Mouse (Mus musculus) neural tube, embryonic 13.5 days (tissue): ENCODE data around the gene Mettl1. TPM values are rescaled to one million over a fixed set of nuclear protein-coding genes. Genes with fewer than 3 reads are reported as not detected.

Experiments used
- ATAC-seq: fragments of 200-750 bp; cut with Nextera tagmentation; 2 replicates; pipeline ENCODE4 v1.8.0; 2017; ENCODE audit warnings: low read depth, mild to moderate bottlenecking, moderate TSS enrichment, moderate library complexity
- H3K27ac ChIP-seq: fragments of 300-500 bp; sonication (generic); replicated peaks from 2 replicates; pipeline ENCODE4 v1.5.1; 2015; ENCODE audit warnings: moderate library complexity, mild to moderate bottlenecking, inconsistent platforms
- H3K27me3 ChIP-seq: fragments of 300-500 bp; sonication (generic); 2 replicates; pipeline ENCODE4 v1.6.1; 2015; ENCODE audit warnings: mild to moderate bottlenecking, inconsistent platforms
- H3K36me3 ChIP-seq: fragments of 300-500 bp; sonication (generic); 2 replicates; pipeline ENCODE4 v1.6.1; 2015; ENCODE audit warnings: mild to moderate bottlenecking, inconsistent platforms
- H3K4me1 ChIP-seq: fragments of 300-500 bp; sonication (generic); replicated peaks from 2 replicates; pipeline ENCODE4 v1.6.1; 2015; ENCODE audit warnings: inconsistent platforms
- H3K4me2 ChIP-seq: fragments of 300-500 bp; sonication (generic); 2 replicates; pipeline ENCODE4 v1.6.1; 2015; ENCODE audit warnings: inconsistent platforms, mild to moderate bottlenecking, moderate library complexity
- H3K4me3 ChIP-seq: fragments of 300-500 bp; sonication (generic); 2 replicates; pipeline ENCODE4 v1.5.1; 2015; ENCODE audit warnings: mild to moderate bottlenecking, inconsistent platforms
- H3K9ac ChIP-seq: fragments of 300-500 bp; sonication (generic); 2 replicates; pipeline ENCODE4 v1.6.1; 2015; ENCODE audit warnings: moderate library complexity, mild to moderate bottlenecking, inconsistent platforms
- H3K9me3 ChIP-seq: fragments of 300-500 bp; sonication (generic); 2 replicates; pipeline ENCODE4 v1.6.1; 2016; ENCODE audit warnings: inconsistent platforms
- WGBS: fragments of 180-500 bp; shearing (Covaris S2); methylation state at CpG from one replicate; pipeline ENCODE4 v1.1.7; 2015; 5-methylcytosine and 5-hydroxymethylcytosine counted together
- polyA plus RNA-seq: library from polyadenylated mRNA; unstranded; fragments of >200 nt; fragmentation: Nextera tagmentation; extraction: Ambion mirVana; gene quantifications from 2 replicates; pipeline ENCODE4 v1.2.1, GENCODE M21; 2015

The Mettl1 gene
- polyA plus RNA-seq, 1 experiment from 2014 or later, result 22.5 TPM

DNA sequence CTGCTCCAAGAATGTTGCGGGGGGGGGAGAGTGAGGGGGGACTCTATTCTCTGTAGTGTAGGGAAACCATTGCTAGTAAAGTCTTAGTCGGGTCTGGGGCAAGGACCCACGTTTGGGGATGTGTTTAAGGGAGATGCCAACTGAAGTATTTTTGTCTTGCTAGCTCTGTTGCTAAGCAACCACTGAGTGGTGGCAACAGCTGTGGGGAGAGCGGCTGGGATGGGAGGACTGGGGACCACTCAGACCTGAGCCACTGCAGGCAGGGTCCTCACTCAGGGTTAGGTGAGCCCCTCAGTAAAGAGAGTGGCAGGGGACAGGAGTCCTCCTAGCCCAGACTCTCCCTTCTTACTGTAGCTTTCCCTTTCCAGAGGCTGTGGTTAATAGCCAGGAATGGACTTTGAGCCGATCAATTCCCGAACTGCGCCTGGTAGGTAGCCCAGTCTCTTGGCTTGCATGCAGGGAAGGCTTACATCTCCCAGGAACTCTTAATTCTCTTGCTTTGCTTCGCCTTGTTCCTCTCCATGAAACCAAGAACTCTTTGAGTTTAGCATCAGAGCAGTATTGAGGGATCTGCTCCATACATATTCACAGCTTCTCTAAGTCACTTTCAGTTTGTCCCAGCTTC is 40.9 kb downstream of the Mettl1 start:
- 0 out of 2 replicates have a peak overlapping the region, but pooled peaks have one; percentile 4 for H3K27ac ChIP-seq
- 32% methylated on average over 8 of the region's 8 CpGs for WGBS
- H3K27me3 ChIP-seq, result peaks cover 78% of the 10 kb centered on the region
- H3K4me2 ChIP-seq, result peak overlapping the region; percentile 87
- peaks cover 54% of the 10 kb centered on the region for H3K4me1 ChIP-seq
- peaks cover 36% of the 10 kb centered on the region for H3K36me3 ChIP-seq
- H3K4me3 ChIP-seq, result peak overlapping the region; percentile 82
- H3K9ac ChIP-seq, result peak overlapping the region; percentile 96
- no peak for ATAC-seq
- no peaks in the 10 kb centered on the region for H3K9me3 ChIP-seq

DNA sequence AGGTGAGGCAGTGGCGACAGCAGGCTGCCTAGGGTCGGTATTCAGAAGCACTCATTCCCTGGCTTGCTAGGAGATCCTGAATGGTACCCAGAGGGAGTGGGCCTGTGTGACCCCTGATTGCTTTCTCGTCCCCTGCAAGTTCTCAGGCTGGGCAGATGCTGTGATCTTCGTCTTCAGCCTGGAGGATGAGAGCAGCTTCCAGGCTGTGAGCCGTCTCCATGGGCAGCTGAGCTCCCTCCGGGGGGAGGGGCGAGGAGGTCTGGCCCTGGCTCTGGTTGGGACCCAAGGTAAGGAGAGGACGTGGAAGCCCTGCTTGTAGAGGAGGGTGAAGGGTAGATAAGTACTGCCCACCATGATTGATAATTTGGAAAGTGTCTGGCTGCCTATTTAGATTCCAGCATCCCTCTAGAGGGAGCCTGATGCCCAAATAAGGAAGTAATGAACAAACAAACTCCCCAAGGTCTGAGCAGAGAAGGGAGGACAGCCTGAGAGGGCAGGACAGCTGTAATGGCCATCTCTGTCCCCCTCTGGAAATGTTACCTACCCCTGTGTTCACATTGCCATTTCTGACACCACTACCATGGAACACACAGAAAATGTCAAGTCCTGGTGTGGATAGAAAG is 42.2 kb downstream of the Mettl1 start:
- WGBS, result 37% methylated on average over 8 of the region's 8 CpGs
- Histone ChIP-seq H3K27ac (no peak overlapping the region), H3K27me3 (peaks cover 79% of the 10 kb centered on the region), H3K4me3 (no peak overlapping the region), H3K4me1 (peaks cover 43% of the 10 kb centered on the region), H3K4me2 (no peak overlapping the region), H3K36me3 (peaks cover 49% of the 10 kb centered on the region), H3K9ac (no peak overlapping the region), H3K9me3 (no peaks in the 10 kb centered on the region)
- no peak for ATAC-seq

DNA sequence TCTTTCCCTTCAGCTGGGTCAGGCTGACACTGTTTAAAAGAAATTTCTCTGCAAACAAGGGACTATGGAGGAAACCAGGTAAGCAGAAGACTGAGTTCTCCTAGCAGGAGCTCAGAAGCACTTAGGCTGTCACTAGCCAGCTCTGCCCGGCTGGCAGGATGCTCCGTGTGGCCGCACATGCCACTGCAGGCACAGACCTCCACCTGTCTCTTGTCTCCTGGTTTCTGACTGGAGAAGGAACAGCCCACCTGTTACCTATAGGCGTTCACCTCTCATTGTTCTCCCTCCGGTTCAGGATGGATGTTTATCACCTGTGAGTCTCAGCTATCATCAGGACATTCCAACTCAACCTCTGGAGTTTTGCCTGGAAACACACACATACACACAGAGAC is 42.7 kb downstream of the Mettl1 start:
- no peak for ATAC-seq
- Histone ChIP-seq H3K27me3 (peaks cover 84% of the 10 kb centered on the region), H3K36me3 (peaks cover 52% of the 10 kb centered on the region), H3K4me1 (peaks cover 41% of the 10 kb centered on the region), H3K9ac (no peak overlapping the region), H3K4me2 (no peak overlapping the region), H3K27ac (no peak overlapping the region), H3K9me3 (no peaks in the 10 kb centered on the region), H3K4me3 (no peak overlapping the region)
- WGBS, result 49% methylated on average over 5 of the region's 5 CpGs

DNA sequence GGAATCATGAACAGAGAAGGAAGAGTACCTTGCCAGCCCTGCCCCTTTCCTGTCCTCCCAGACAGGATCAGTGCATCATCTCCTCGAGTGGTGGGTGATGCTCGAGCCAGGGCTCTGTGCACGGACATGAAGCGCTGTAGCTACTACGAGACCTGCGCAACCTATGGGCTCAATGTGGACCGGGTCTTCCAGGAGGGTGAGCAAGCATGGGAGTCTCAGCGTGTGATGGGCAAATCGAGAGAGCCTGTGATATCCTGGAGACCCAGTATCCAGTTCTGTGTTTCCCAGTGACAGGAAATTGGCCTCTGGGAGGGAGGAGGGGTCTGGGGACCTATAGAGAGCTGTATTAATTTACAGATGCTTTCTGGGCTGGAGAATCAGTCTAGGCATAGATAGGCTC is 43.8 kb downstream of the Mettl1 start:
- peaks cover 91% of the 10 kb centered on the region for H3K27me3 ChIP-seq
- H3K9me3 ChIP-seq, result no peaks in the 10 kb centered on the region
- no peak overlapping the region for H3K9ac ChIP-seq
- no peak overlapping the region for H3K27ac ChIP-seq
- ATAC-seq, result no peak
- peaks cover 62% of the 10 kb centered on the region for H3K36me3 ChIP-seq
- H3K4me2 ChIP-seq, result no peak overlapping the region
- peaks cover 36% of the 10 kb centered on the region for H3K4me1 ChIP-seq
- 84% methylated on average over 9 of the region's 9 CpGs for WGBS
- no peak overlapping the region for H3K4me3 ChIP-seq

GRCm38 (mm10) chr10:127085633-127086032 is 44.4 kb downstream of the Mettl1 start:
- no peak overlapping the region for H3K27ac ChIP-seq
- peaks cover 34% of the 10 kb centered on the region for H3K4me1 ChIP-seq
- no peak overlapping the region for H3K9ac ChIP-seq
- H3K4me3 ChIP-seq, result no peak overlapping the region
- peaks cover 67% of the 10 kb centered on the region for H3K36me3 ChIP-seq
- H3K4me2 ChIP-seq, result no peak overlapping the region
- no peak for ATAC-seq
- no peaks in the 10 kb centered on the region for H3K9me3 ChIP-seq
- 60% methylated on average over 6 of the region's 6 CpGs for WGBS
- H3K27me3 ChIP-seq, result peaks cover 91% of the 10 kb centered on the region

GRCm38 (mm10) chr10:127090560-127091411 is 49.6 kb downstream of the Mettl1 start:
- peak; percentile 45 for ATAC-seq
- H3K9ac ChIP-seq, result peak overlapping the region; percentile 52
- WGBS, result 6% methylated on average over 57 of the region's 57 CpGs
- no peaks in the 10 kb centered on the region for H3K9me3 ChIP-seq
- H3K27ac ChIP-seq, result no peak overlapping the region
- H3K4me2 ChIP-seq, result peak overlapping the region; percentile 49
- H3K36me3 ChIP-seq, result peaks cover 64% of the 10 kb centered on the region
- peak overlapping the region; percentile 25 for H3K4me3 ChIP-seq
- peaks cover 38% of the 10 kb centered on the region for H3K4me1 ChIP-seq
- peaks cover 77% of the 10 kb centered on the region for H3K27me3 ChIP-seq

DNA sequence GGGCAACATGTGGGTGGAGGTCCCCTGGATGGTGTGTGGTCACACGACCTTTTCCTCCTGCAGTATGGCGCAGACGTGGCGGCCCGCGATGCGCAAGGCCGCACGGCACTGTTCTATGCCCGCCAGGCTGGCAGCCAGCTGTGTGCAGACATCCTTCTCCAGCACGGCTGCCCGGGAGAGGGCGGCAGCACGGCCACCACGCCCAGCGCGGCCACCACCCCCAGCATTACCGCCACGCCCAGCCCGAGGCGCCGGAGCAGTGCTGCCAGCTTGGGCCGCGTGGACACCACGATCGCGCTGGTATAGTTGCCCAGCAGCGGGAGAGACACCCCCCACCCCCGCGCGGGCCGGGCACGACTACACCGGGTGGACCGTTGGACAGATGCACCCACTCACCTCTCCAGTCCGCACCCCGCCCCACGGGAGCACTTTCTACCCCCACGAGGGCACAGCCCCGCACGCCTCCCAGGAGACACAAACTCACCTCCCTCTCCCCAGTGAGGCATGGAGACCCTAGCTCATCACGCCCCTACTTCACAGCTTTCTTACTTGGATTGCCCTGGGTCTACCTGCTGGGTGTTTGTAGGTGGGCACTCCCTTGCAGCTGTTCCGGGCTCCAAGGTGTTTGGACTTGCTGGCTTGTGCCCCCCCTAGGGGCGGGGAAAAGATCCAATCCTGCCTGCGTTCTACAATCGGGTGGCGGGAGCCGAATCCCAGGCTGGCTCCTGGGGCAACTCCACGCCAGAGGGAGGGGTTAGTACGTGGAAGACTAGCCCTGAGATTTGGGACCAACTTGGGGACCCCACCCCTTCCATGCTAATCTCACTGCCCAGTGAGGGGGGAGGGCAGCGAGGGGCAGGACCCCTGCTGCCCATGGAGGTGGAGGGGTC is 50.5 kb downstream of the Mettl1 start:
- Histone ChIP-seq H3K4me1 (peaks cover 38% of the 10 kb centered on the region), H3K36me3 (peaks cover 71% of the 10 kb centered on the region), H3K4me3 (peak overlapping the region; percentile 25), H3K27ac (no peak overlapping the region), H3K4me2 (peak overlapping the region; percentile 49), H3K9ac (peak overlapping the region; percentile 52), H3K27me3 (peaks cover 71% of the 10 kb centered on the region), H3K9me3 (no peaks in the 10 kb centered on the region)
- 13% methylated on average over 47 of the region's 51 CpGs for WGBS
- peak; percentile 36 for ATAC-seq

- no peak overlapping the region for H3K9ac ChIP-seq
- H3K27me3 ChIP-seq, result peaks cover 61% of the 10 kb centered on the region
- ATAC-seq, result no peak
- H3K4me3 ChIP-seq, result no peak overlapping the region
- H3K9me3 ChIP-seq, result no peaks in the 10 kb centered on the region
- peaks cover 38% of the 10 kb centered on the region for H3K4me1 ChIP-seq
- peaks cover 71% of the 10 kb centered on the region for H3K36me3 ChIP-seq
- 53% methylated on average over 4 of the region's 4 CpGs for WGBS
- H3K27ac ChIP-seq, result no peak overlapping the region
- H3K4me2 ChIP-seq, result no peak overlapping the region
These were observed 51.5 kb downstream of the Mettl1 start for GRCm38 (mm10) chr10:127092742-127093141.

- Histone ChIP-seq H3K36me3 (peaks cover 73% of the 10 kb centered on the region), H3K27me3 (peaks cover 45% of the 10 kb centered on the region), H3K27ac (peak overlapping the region; percentile 54; the same call in 1 of the 2 replicates), H3K9ac (no peak overlapping the region), H3K4me3 (no peak overlapping the region), H3K4me2 (no peak overlapping the region), H3K9me3 (no peaks in the 10 kb centered on the region), H3K4me1 (peaks cover 38% of the 10 kb centered on the region)
- WGBS, result 43% methylated on average over 7 of the region's 7 CpGs
- ATAC-seq, result no peak
These were observed 53.2 kb downstream of the Mettl1 start for GRCm38 (mm10) chr10:127094382-127094802.
